In the genomic region with DNA sequence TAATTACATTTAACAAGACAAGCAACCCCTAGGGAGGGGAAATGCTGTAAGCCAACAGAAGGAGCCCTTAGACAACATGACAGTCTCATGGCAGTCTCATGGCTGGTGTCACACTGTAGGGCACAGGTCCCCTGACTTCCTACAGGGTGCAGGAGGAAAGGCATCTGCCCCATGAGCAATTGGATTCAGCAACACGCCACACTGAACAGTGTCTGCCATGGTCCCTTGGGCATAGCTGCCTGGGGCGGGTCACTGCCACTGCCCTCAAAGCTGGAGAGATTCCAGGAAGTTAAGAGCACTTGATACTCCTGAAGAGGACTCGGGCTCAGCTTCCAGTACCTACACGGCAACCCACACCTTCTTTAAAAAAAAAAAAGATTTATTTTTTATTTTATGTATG, we compare ENCODE assay signal across 9 mouse cellular contexts. TPM values are rescaled to one million over a fixed set of nuclear protein-coding genes. Genes with fewer than 3 reads are reported as not detected.
DNase-seq lines count a peak whose midpoint lies in the region; ATAC-seq and TF ChIP-seq lines count a peak whose summit lies in the region.
"Had no signal": no experiment of that assay in that cellular context is flagged by ENCODE, and none has a peak within 500 bp of the region (broad histone marks: within the 10 kb centered on the region; RNA-seq: fewer than 3 reads in every experiment).

No protein-coding gene starts in this region.

- H3K9ac ChIP-seq in hindbrain, embryonic 15.5 days: no peak overlapping the region
- no peak overlapping the region for H3K9ac ChIP-seq in stomach, embryonic 15.5 days
- no peak overlapping the region for H3K9ac ChIP-seq in heart, adult 2 months (ENCODE audit: low read depth, low read length)

- H3K4me3 ChIP-seq in thymus, adult 2 months (ENCODE audit: control insufficient read depth, insufficient read depth, low read length): no peak overlapping the region
- H3K4me3 ChIP-seq in hindbrain, embryonic 15.5 days: no peak overlapping the region
- no peak overlapping the region for H3K4me3 ChIP-seq in stomach, embryonic 15.5 days (replicated peaks)
- no peak overlapping the region for H3K4me3 ChIP-seq in heart, adult 2 months

- peak overlapping the region; percentile 45; the same call in 1 of the 2 replicates for H3K27ac ChIP-seq in thymus, adult 2 months (ENCODE audit: control insufficient read depth, insufficient read depth, low read length)
- peak overlapping the region; percentile 91 for H3K27ac ChIP-seq in hindbrain, embryonic 15.5 days (replicated peaks)
- peak overlapping the region; percentile 97 for H3K27ac ChIP-seq in stomach, embryonic 15.5 days
- no peak overlapping the region for H3K27ac ChIP-seq in heart, adult 2 months

- H3K9me3 ChIP-seq in hindbrain, embryonic 15.5 days: no peaks in the 10 kb centered on the region
- no peaks in the 10 kb centered on the region for H3K9me3 ChIP-seq in stomach, embryonic 15.5 days

- no peaks in the 10 kb centered on the region for H3K36me3 ChIP-seq in thymus, adult 2 months (ENCODE audit: control insufficient read depth, insufficient read depth, low read length)
- no peaks in the 10 kb centered on the region for H3K36me3 ChIP-seq in hindbrain, embryonic 15.5 days
- H3K36me3 ChIP-seq in stomach, embryonic 15.5 days: no peaks in the 10 kb centered on the region
- no peaks in the 10 kb centered on the region for H3K36me3 ChIP-seq in heart, adult 2 months (ENCODE audit: control insufficient read depth, insufficient read depth, low read length)

- DNase-seq in thymus, adult 2 months: no peak
- no peak for DNase-seq in thymus, postnatal 4 days
- peak; percentile 79 to 88 for DNase-seq in lung, adult 18-20 months
- DNase-seq in heart, adult 2 months: no peak
- DNase-seq in ovary, adult 18-20 months (ENCODE audit: low spot score): no peak

- H3K4me2 ChIP-seq in hindbrain, embryonic 15.5 days: peak overlapping the region; percentile 79; the same call in 1 of the 2 replicates
- H3K4me2 ChIP-seq in stomach, embryonic 15.5 days: peak overlapping the region; percentile 83

- no peaks in the 10 kb centered on the region for H3K27me3 ChIP-seq in thymus, adult 2 months (ENCODE audit: control insufficient read depth, insufficient read depth, low read length)
- H3K27me3 ChIP-seq in hindbrain, embryonic 15.5 days: no peaks in the 10 kb centered on the region
- no peaks in the 10 kb centered on the region for H3K27me3 ChIP-seq in stomach, embryonic 15.5 days (replicated peaks)
- no peaks in the 10 kb centered on the region for H3K27me3 ChIP-seq in heart, adult 2 months (ENCODE audit: control insufficient read depth, insufficient read depth, low read length)

- intact Hi-C loops in heart, adult 2 months (cut with DNase I): loop anchor here (5.0 kb wide), 3 partner anchors 41 to 84 kb away; no protein-coding TSS in a partner anchor

- no peak for ATAC-seq in hindbrain, embryonic 15.5 days (ENCODE audit: low FRiP score, low read depth)
- no peak for ATAC-seq in stomach, embryonic 15.5 days (ENCODE audit: insufficient read depth, low FRiP score, low read depth)
- no peak for ATAC-seq in CD4-positive, CD25-positive, alpha-beta regulatory T cell, adult 4 months

- H3K79me2 ChIP-seq in heart, adult 2 months (replicated peaks; ENCODE audit: control insufficient read depth, insufficient read depth, low read length): no peaks in the 10 kb centered on the region

- TF ChIP-seq EP300 in heart, adult 2 months (IDR thresholded peaks at IDR 0.05; ENCODE audit: insufficient read depth, low read depth, low read length): no peak

- TF ChIP-seq CTCF in thymus, adult 2 months (IDR thresholded peaks at IDR 0.05; ENCODE audit: borderline replicate concordance, control insufficient read depth, extremely low read depth, insufficient read depth, low read length, poor library complexity): no peak
- no peak for TF ChIP-seq CTCF in heart, adult 2 months (IDR thresholded peaks at IDR 0.05)

- peaks cover 52% of the 10 kb centered on the region for H3K4me1 ChIP-seq in thymus, adult 2 months (replicated peaks; ENCODE audit: control insufficient read depth, insufficient read depth, low read length)
- H3K4me1 ChIP-seq in hindbrain, embryonic 15.5 days (replicated peaks): peaks cover 30% of the 10 kb centered on the region
- H3K4me1 ChIP-seq in stomach, embryonic 15.5 days: peaks cover 49% of the 10 kb centered on the region
- peaks cover 21% of the 10 kb centered on the region for H3K4me1 ChIP-seq in heart, adult 2 months (ENCODE audit: control insufficient read depth, insufficient read depth, low read length)

- no peak for TF ChIP-seq POLR2A in thymus, adult 2 months (IDR thresholded peaks at IDR 0.05; ENCODE audit: control insufficient read depth, extremely low read depth, insufficient read depth, low read length, poor library complexity)
- no peak for TF ChIP-seq POLR2A in heart, adult 2 months (IDR thresholded peaks at IDR 0.05; ENCODE audit: insufficient read depth, low read depth, low read length)

- 83% methylated on average over 4 of the region's 4 CpGs for WGBS in thymus, adult 2 months
- 64% methylated on average over 4 of the region's 4 CpGs for WGBS in hindbrain, embryonic 15.5 days
- WGBS in stomach, embryonic 15.5 days: 48% methylated on average over 4 of the region's 4 CpGs
- 42% methylated on average over 4 of the region's 4 CpGs for WGBS in heart, adult 2 months

RNA-seq across cellular contexts. Expression of gene Pla2g6, which starts 1.9 kb away (rescaled TPM):
- polyA plus RNA-seq in thymus, adult 2 months (2012; rRNA removed): 65.2 and 71.4 TPM in 2 replicates
- 27.1 and 32.5 TPM in 2 replicates for polyA plus RNA-seq in hindbrain, embryonic 15.5 days (2015; fragmentation: Nextera tagmentation; extraction: Ambion mirVana)
- 16.6 and 18.9 TPM in 2 replicates for polyA plus RNA-seq in stomach, embryonic 15.5 days (2015; fragmentation: Nextera tagmentation; extraction: Ambion mirVana)
- 10 to 100 TPM; 12.1 to 19.9 TPM for polyA plus RNA-seq in CD4-positive, CD25-positive, alpha-beta regulatory T cell, adult 4 months (2017; shearing (Covaris generic))
- 10 to 100 TPM; 10.7 to 11.0 TPM for total RNA-seq in heart, adult 2 months (2021)
- 11.7 and 14.0 TPM in 2 replicates for polyA plus RNA-seq in heart, adult 2 months (2012; rRNA removed)

RNA-seq across cellular contexts. Expression of gene Maff, which starts 20.2 kb away (rescaled TPM):
- polyA plus RNA-seq in thymus, adult 2 months (2012; rRNA removed): 7.4 and 8.1 TPM in 2 replicates
- 1.00 and 1.0 TPM in 2 replicates for polyA plus RNA-seq in hindbrain, embryonic 15.5 days (2015; fragmentation: Nextera tagmentation; extraction: Ambion mirVana)
- 5.2 and 6.6 TPM in 2 replicates for polyA plus RNA-seq in stomach, embryonic 15.5 days (2015; fragmentation: Nextera tagmentation; extraction: Ambion mirVana)
- 1 to 10 TPM; 1.3 to 1.9 TPM for polyA plus RNA-seq in CD4-positive, CD25-positive, alpha-beta regulatory T cell, adult 4 months (2017; shearing (Covaris generic))
- total RNA-seq in heart, adult 2 months (2021): 10 to 100 TPM in 1 of 2 experiments, 1 to 10 TPM in 1; 9.3 to 13.7 TPM
- 3.4 and 4.3 TPM in 2 replicates for polyA plus RNA-seq in heart, adult 2 months (2012; rRNA removed)

RNA-seq across cellular contexts. Expression of gene Baiap2l2, which starts 40.9 kb away (rescaled TPM):
- 0.68 and 2.9 TPM in 2 replicates for polyA plus RNA-seq in thymus, adult 2 months (2012; rRNA removed)
- 3.7 and 4.0 TPM in 2 replicates for polyA plus RNA-seq in hindbrain, embryonic 15.5 days (2015; fragmentation: Nextera tagmentation; extraction: Ambion mirVana)
- polyA plus RNA-seq in stomach, embryonic 15.5 days (2015; fragmentation: Nextera tagmentation; extraction: Ambion mirVana): 8.4 and 9.1 TPM in 2 replicates
- polyA plus RNA-seq in CD4-positive, CD25-positive, alpha-beta regulatory T cell, adult 4 months (2017; shearing (Covaris generic)): not detected
- under 1 TPM; 0.78 to 0.84 TPM for total RNA-seq in heart, adult 2 months (2021)
- polyA plus RNA-seq in heart, adult 2 months (2012; rRNA removed): 0.70 and 2.9 TPM in 2 replicates
- total RNA-seq: neutrophil, adult 5-6 weeks had no signal

Comparison
In these comparisons a context has a peak if more than half of its experiments do, and no peak if none do; other contexts are left out.
1. DNase-seq: peak in lung, adult 18-20 months (2 of 2); none in thymus, adult 2 months (single experiment), thymus, postnatal 4 days (single experiment), heart, adult 2 months (0 of 2) and ovary, adult 18-20 months (single experiment).